Mouse (Mus musculus) activated CD4-positive, CD25-positive, alpha-beta regulatory T cell, adult 4 months (primary cell): ENCODE data around the gene Dhx40. TPM values are rescaled to one million over a fixed set of nuclear protein-coding genes. Genes with fewer than 3 reads are reported as not detected.
"Not testable (repeated sequence)": the region's sequence is repeated elsewhere in the genome, so short reads cannot be mapped to it uniquely, and the experiment has no call there.

Experiments used
- ATAC-seq: one replicate; pipeline ENCODE4 v1.8.0; 2017
- polyA plus RNA-seq, 2 experiments: library from polyadenylated mRNA; unstranded; fragments of 100-300 nt; shearing (Covaris generic); gene quantifications; one replicate each; pipeline ENCODE4 v1.2.1; 2017

Dhx40 gene
- polyA plus RNA-seq, 2 experiments from 2014 or later: 20.1 TPM

- no peak for ATAC-seq
Measured at GRCm38 (mm10) chr11:86818928-86819327, 11.4 kb upstream of the Dhx40 start.

GRCm38 (mm10) chr11:86816288-86816687 lies 8.7 kb upstream of the Dhx40 start:
- ATAC-seq: not testable (repeated sequence)

GRCm38 (mm10) chr11:86814481-86814880 lies 6.9 kb upstream of the Dhx40 start:
- ATAC-seq: not testable (repeated sequence)

GRCm38 (mm10) chr11:86813256-86813655 lies 5.7 kb upstream of the Dhx40 start:
- not testable (repeated sequence) for ATAC-seq

- no peak for ATAC-seq
Measured at GRCm38 (mm10) chr11:86811326-86811630, 3.7 kb upstream of the Dhx40 start.

- no peak for ATAC-seq
Measured at GRCm38 (mm10) chr11:86810572-86811325, 3.2 kb upstream of the Dhx40 start.

- ATAC-seq: no peak
Measured at GRCm38 (mm10) chr11:86809828-86810227, 2.3 kb upstream of the Dhx40 start.

- peak; percentile 7 for ATAC-seq
Measured at GRCm38 (mm10) chr11:86807001-86807477, 507 bp downstream of the Dhx40 start.

GRCm38 (mm10) chr11:86794161-86794560 lies 13.4 kb downstream of the Dhx40 start:
- no peak for ATAC-seq

GRCm38 (mm10) chr11:86787436-86787835 lies 20.1 kb downstream of the Dhx40 start:
- not testable (repeated sequence) for ATAC-seq

- ATAC-seq: no peak
Measured at GRCm38 (mm10) chr11:86785767-86786166, 21.8 kb downstream of the Dhx40 start.

GRCm38 (mm10) chr11:86769884-86770283 lies 37.7 kb downstream of the Dhx40 start:
- ATAC-seq: no peak

- no peak for ATAC-seq
Measured at GRCm38 (mm10) chr11:86764501-86764900, 43.0 kb downstream of the Dhx40 start.

- ATAC-seq: not testable (repeated sequence)
Measured at GRCm38 (mm10) chr11:86763127-86763526, 44.4 kb downstream of the Dhx40 start.

- no peak for ATAC-seq
Measured at GRCm38 (mm10) chr11:86760357-86760756, 47.2 kb downstream of the Dhx40 start.

- ATAC-seq: no peak
Measured at GRCm38 (mm10) chr11:86759886-86760285, 47.7 kb downstream of the Dhx40 start.

GRCm38 (mm10) chr11:86759226-86759625 lies 48.3 kb downstream of the Dhx40 start:
- ATAC-seq: no peak

- ATAC-seq: no peak
Measured at GRCm38 (mm10) chr11:86758559-86758958, 49.0 kb downstream of the Dhx40 start.

- ATAC-seq: peak; percentile 83
Measured at GRCm38 (mm10) chr11:86757480-86758371, 49.8 kb downstream of the Dhx40 start, which contains the start of gene Cltc. Cltc (minus strand) TSS chr11:86757565.

- ATAC-seq: no peak
Measured at GRCm38 (mm10) chr11:86757142-86757479, 50.4 kb downstream of the Dhx40 start.

- peak; percentile 11 for ATAC-seq
Measured at GRCm38 (mm10) chr11:86756156-86757141, 51.1 kb downstream of the Dhx40 start.

- no peak for ATAC-seq
Measured at GRCm38 (mm10) chr11:86752404-86752803, 55.1 kb downstream of the Dhx40 start.
